Mouse (Mus musculus): ENCODE results near the gene Mettl7a1. TPM values are rescaled to one million over a fixed set of nuclear protein-coding genes. Genes with fewer than 3 reads are reported as not detected.
A peak's percentile ranks its signal among the peaks of the same experiment; 100 is the strongest.
"Not testable (repeated sequence)": the region's sequence is repeated elsewhere in the genome, so short reads cannot be mapped to it uniquely, and the experiment has no call there.

Mettl7a1 gene
- polyA plus RNA-seq, 1 experiment from 2014 or later: 6.3 TPM

GRCm38 (mm10) chr15:100306201-100306600, 2.3 kb downstream of the Mettl7a1 start:
- 73% methylated on average over 2 of the region's 2 CpGs for whole genome bisulfite sequencing
- Histone ChIP-seq H3K27me3 (replicated peaks) (no peaks in the 10 kb centered on the region), H3K9ac (no peak overlapping the region), H3K4me3 (replicated peaks) (no peak overlapping the region), H3K4me1 (0 out of 2 replicates have a peak, but pooled peaks cover 3% of the 10 kb centered on the region), H3K36me3 (no peaks in the 10 kb centered on the region), H3K9me3 (no peaks in the 10 kb centered on the region), H3K4me2 (peak overlapping the region; percentile 78; the same call in 1 of the 2 replicates), H3K27ac (no peak overlapping the region)
- no peak for ATAC-seq (ENCODE audit: insufficient read depth, low FRiP score, low read depth)

- H3K27me3 ChIP-seq (replicated peaks); H3K4me3 ChIP-seq (replicated peaks); H3K27ac ChIP-seq; H3K4me2 ChIP-seq; H3K36me3 ChIP-seq; H3K4me1 ChIP-seq; H3K9ac ChIP-seq; H3K9me3 ChIP-seq: not testable (repeated sequence)
- 0 out of 2 replicates have a peak, but pooled peaks have one; percentile 45 for ATAC-seq (ENCODE audit: insufficient read depth, low FRiP score, low read depth)
- 40% methylated on average over 11 of the region's 11 CpGs for WGBS
Observed at GRCm38 (mm10) chr15:100307438-100308096, 3.6 kb downstream of the Mettl7a1 start.

GRCm38 (mm10) chr15:100312346-100312745, 8.4 kb downstream of the Mettl7a1 start:
- 61% methylated on average over 2 of the region's 2 CpGs for WGBS
- Histone ChIP-seq H3K36me3 (no peaks in the 10 kb centered on the region), H3K27me3 (replicated peaks) (no peaks in the 10 kb centered on the region), H3K9ac (no peak overlapping the region), H3K4me1 (no peaks in the 10 kb centered on the region), H3K4me3 (replicated peaks) (no peak overlapping the region), H3K4me2 (no peak overlapping the region), H3K9me3 (no peaks in the 10 kb centered on the region), H3K27ac (no peak overlapping the region)
- ATAC-seq (ENCODE audit: insufficient read depth, low FRiP score, low read depth): no peak

GRCm38 (mm10) chr15:100314448-100315145, 10.7 kb downstream of the Mettl7a1 start:
- WGBS: 92% methylated on average over 5 of the region's 5 CpGs
- no peak for ATAC-seq (ENCODE audit: insufficient read depth, low FRiP score, low read depth)
- H3K9me3 ChIP-seq: no peaks in the 10 kb centered on the region
- H3K4me2 ChIP-seq: no peak overlapping the region
- H3K27ac ChIP-seq: no peak overlapping the region
- H3K4me3 ChIP-seq (replicated peaks): no peak overlapping the region
- H3K9ac ChIP-seq: no peak overlapping the region
- H3K36me3 ChIP-seq: no peaks in the 10 kb centered on the region
- H3K4me1 ChIP-seq: no peaks in the 10 kb centered on the region
- H3K27me3 ChIP-seq (replicated peaks): no peaks in the 10 kb centered on the region

- H3K4me2 ChIP-seq; H3K4me3 ChIP-seq (replicated peaks); H3K27ac ChIP-seq; H3K36me3 ChIP-seq; H3K9ac ChIP-seq; H3K27me3 ChIP-seq (replicated peaks); H3K9me3 ChIP-seq; ATAC-seq (ENCODE audit: insufficient read depth, low FRiP score, low read depth); H3K4me1 ChIP-seq: not testable (repeated sequence)
- 26% methylated on average over 4 of the region's 4 CpGs for WGBS
Observed at GRCm38 (mm10) chr15:100318014-100318671, 14.2 kb downstream of the Mettl7a1 start.

- no peaks in the 10 kb centered on the region for H3K9me3 ChIP-seq
- H3K4me2 ChIP-seq: no peak overlapping the region
- H3K9ac ChIP-seq: no peak overlapping the region
- no peak for ATAC-seq (ENCODE audit: insufficient read depth, low FRiP score, low read depth)
- H3K4me3 ChIP-seq (replicated peaks): no peak overlapping the region
- no peak overlapping the region for H3K27ac ChIP-seq
- 87% methylated on average over 1 of the region's 1 CpGs for WGBS
- H3K27me3 ChIP-seq (replicated peaks): no peaks in the 10 kb centered on the region
- no peaks in the 10 kb centered on the region for H3K4me1 ChIP-seq
- no peaks in the 10 kb centered on the region for H3K36me3 ChIP-seq
Observed at GRCm38 (mm10) chr15:100319884-100320283, 15.9 kb downstream of the Mettl7a1 start.

- Histone ChIP-seq H3K27me3 (replicated peaks) (no peaks in the 10 kb centered on the region), H3K4me3 (replicated peaks) (no peak overlapping the region), H3K9me3 (no peaks in the 10 kb centered on the region), H3K4me1 (no peaks in the 10 kb centered on the region), H3K4me2 (no peak overlapping the region), H3K27ac (no peak overlapping the region), H3K9ac (no peak overlapping the region), H3K36me3 (no peaks in the 10 kb centered on the region)
- 48% methylated on average over 9 of the region's 9 CpGs for WGBS
- ATAC-seq (ENCODE audit: insufficient read depth, low FRiP score, low read depth): no peak
Observed at GRCm38 (mm10) chr15:100320295-100320905, 16.5 kb downstream of the Mettl7a1 start.

- H3K4me3 ChIP-seq (replicated peaks): no peak overlapping the region
- no peak overlapping the region for H3K9ac ChIP-seq
- no peaks in the 10 kb centered on the region for H3K4me1 ChIP-seq
- no peak overlapping the region for H3K27ac ChIP-seq
- H3K36me3 ChIP-seq: no peaks in the 10 kb centered on the region
- WGBS: 50% methylated on average over 5 of the region's 5 CpGs
- H3K4me2 ChIP-seq: no peak overlapping the region
- no peaks in the 10 kb centered on the region for H3K9me3 ChIP-seq
- ATAC-seq (ENCODE audit: insufficient read depth, low FRiP score, low read depth): no peak
- no peaks in the 10 kb centered on the region for H3K27me3 ChIP-seq (replicated peaks)
Observed at GRCm38 (mm10) chr15:100321134-100321533, 17.2 kb downstream of the Mettl7a1 start.

- Histone ChIP-seq H3K4me2 (no peak overlapping the region), H3K4me1 (no peaks in the 10 kb centered on the region), H3K4me3 (replicated peaks) (no peak overlapping the region), H3K27ac (no peak overlapping the region), H3K36me3 (no peaks in the 10 kb centered on the region), H3K27me3 (replicated peaks) (no peaks in the 10 kb centered on the region), H3K9me3 (no peaks in the 10 kb centered on the region), H3K9ac (no peak overlapping the region)
- ATAC-seq (ENCODE audit: insufficient read depth, low FRiP score, low read depth): no peak
- WGBS: 72% methylated on average over 12 of the region's 12 CpGs
Observed at GRCm38 (mm10) chr15:100324021-100324591, 20.2 kb downstream of the Mettl7a1 start.

- no peak overlapping the region for H3K4me2 ChIP-seq
- no peaks in the 10 kb centered on the region for H3K9me3 ChIP-seq
- H3K27ac ChIP-seq: no peak overlapping the region; the same call in 1 of the 2 replicates
- WGBS: 82% methylated on average over 3 of the region's 3 CpGs
- no peak overlapping the region for H3K4me3 ChIP-seq (replicated peaks)
- H3K4me1 ChIP-seq: no peaks in the 10 kb centered on the region
- H3K27me3 ChIP-seq (replicated peaks): no peaks in the 10 kb centered on the region
- H3K36me3 ChIP-seq: no peaks in the 10 kb centered on the region
- no peak overlapping the region for H3K9ac ChIP-seq
- no peak for ATAC-seq (ENCODE audit: insufficient read depth, low FRiP score, low read depth)
Observed at GRCm38 (mm10) chr15:100325235-100325634, 21.3 kb downstream of the Mettl7a1 start.

GRCm38 (mm10) chr15:100328089-100328488, 24.1 kb downstream of the Mettl7a1 start:
- not testable (repeated sequence) for H3K27me3 ChIP-seq (replicated peaks); H3K4me2 ChIP-seq; H3K36me3 ChIP-seq; H3K27ac ChIP-seq; H3K9me3 ChIP-seq; H3K4me1 ChIP-seq; H3K4me3 ChIP-seq (replicated peaks); H3K9ac ChIP-seq; ATAC-seq (ENCODE audit: insufficient read depth, low FRiP score, low read depth)
- WGBS: 71% methylated on average over 4 of the region's 4 CpGs

Data from stomach, embryonic 15.5 days (tissue).